ENCODE assay signal across 8 mouse cellular contexts in the genomic region with DNA sequence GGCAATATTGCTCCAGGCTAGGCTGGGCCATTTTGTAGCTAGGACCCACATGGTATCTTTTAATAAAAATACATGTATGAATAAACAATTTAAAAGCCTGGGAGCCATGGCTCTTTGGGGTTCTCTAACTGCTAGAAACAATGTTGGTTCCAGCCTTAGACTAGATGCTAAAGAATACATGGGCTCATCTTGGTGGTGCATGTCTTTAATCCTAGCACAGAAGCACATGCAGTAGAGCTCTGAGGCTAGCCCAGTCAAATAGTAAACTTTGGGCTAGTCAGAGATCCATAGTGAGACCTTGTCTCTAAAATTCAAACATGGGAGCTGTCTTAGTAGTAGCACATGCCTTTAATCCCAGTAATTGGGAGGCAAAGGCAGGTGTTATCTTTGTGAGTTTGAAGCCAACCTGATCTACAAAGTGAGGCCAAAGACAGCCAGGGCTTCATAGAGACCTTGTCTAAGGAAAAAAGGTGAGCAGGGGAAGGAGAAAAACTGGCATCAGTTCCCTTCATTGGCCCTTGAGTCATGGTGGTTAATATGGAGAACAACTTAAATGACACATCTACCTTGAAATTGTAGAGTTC. TPM values are rescaled to one million over a fixed set of nuclear protein-coding genes. Genes with fewer than 3 reads are reported as not detected.
DNase-seq lines count a peak whose midpoint lies in the region; ATAC-seq lines count a peak whose summit lies in the region.

No protein-coding gene starts in this region.

- intact Hi-C loops in gastrocnemius, postnatal 36 days (cut with DNase I) = loop anchor here (5.0 kb wide), 1 partner anchor 98 kb away; a partner anchor contains a TSS

- ATAC-seq in kidney, embryonic 16.5 days (ENCODE audit: low FRiP score, low TSS enrichment) = no peak
- no peak for ATAC-seq in embryonic facial prominence, embryonic 14.5 days (ENCODE audit: low read depth)
- no peak for ATAC-seq in intestine, embryonic 16.5 days
- no peak for ATAC-seq in neural tube, embryonic 12.5 days (ENCODE audit: low FRiP score, low read depth)

- H3K27me3 ChIP-seq in kidney, embryonic 16.5 days (ENCODE audit: insufficient read depth, low read length) = no peaks in the 10 kb centered on the region
- no peaks in the 10 kb centered on the region for H3K27me3 ChIP-seq in embryonic facial prominence, embryonic 14.5 days (replicated peaks; ENCODE audit: control insufficient read depth, insufficient read depth, low read length)
- H3K27me3 ChIP-seq in intestine, embryonic 16.5 days (replicated peaks; ENCODE audit: control insufficient read depth, insufficient read depth, low read length) = no peaks in the 10 kb centered on the region
- H3K27me3 ChIP-seq in neural tube, embryonic 12.5 days (replicated peaks) = no peaks in the 10 kb centered on the region

- DNase-seq in kidney, adult 8-10 months = no peak
- DNase-seq in embryonic facial prominence, embryonic 14.5 days (ENCODE audit: low spot score) = no peak
- no peak for DNase-seq in ovary, postnatal 36 days (ENCODE audit: low spot score)
- DNase-seq in gastrocnemius, postnatal 36 days = no peak
- DNase-seq in urinary bladder, postnatal 10 days (ENCODE audit: low spot score) = no peak

- no peaks in the 10 kb centered on the region for H3K9me3 ChIP-seq in kidney, embryonic 16.5 days (ENCODE audit: low read length)
- H3K9me3 ChIP-seq in embryonic facial prominence, embryonic 14.5 days (ENCODE audit: control insufficient read depth, low read length) = no peaks in the 10 kb centered on the region
- H3K9me3 ChIP-seq in intestine, embryonic 16.5 days (ENCODE audit: control insufficient read depth, low read length) = no peaks in the 10 kb centered on the region
- no peaks in the 10 kb centered on the region for H3K9me3 ChIP-seq in neural tube, embryonic 12.5 days

- H3K4me2 ChIP-seq in kidney, embryonic 16.5 days (replicated peaks; ENCODE audit: low read depth, low read length) = peak overlapping the region; percentile 98
- peak overlapping the region; percentile 97; the same call in 1 of the 2 replicates for H3K4me2 ChIP-seq in embryonic facial prominence, embryonic 14.5 days (ENCODE audit: low read depth, low read length)
- no peak overlapping the region for H3K4me2 ChIP-seq in intestine, embryonic 16.5 days (ENCODE audit: low read depth, low read length)
- peak overlapping the region; percentile 97 for H3K4me2 ChIP-seq in neural tube, embryonic 12.5 days (replicated peaks)

- peaks cover 31% of the 10 kb centered on the region for H3K4me1 ChIP-seq in kidney, embryonic 16.5 days (ENCODE audit: insufficient read depth, low read length)
- peaks cover 18% of the 10 kb centered on the region for H3K4me1 ChIP-seq in embryonic facial prominence, embryonic 14.5 days (ENCODE audit: control insufficient read depth, insufficient read depth, low read length)
- H3K4me1 ChIP-seq in intestine, embryonic 16.5 days (ENCODE audit: control insufficient read depth, insufficient read depth, low read length) = peaks cover 22% of the 10 kb centered on the region
- peaks cover 26% of the 10 kb centered on the region for H3K4me1 ChIP-seq in neural tube, embryonic 12.5 days

- H3K36me3 ChIP-seq in kidney, embryonic 16.5 days (ENCODE audit: insufficient read depth, low read length) = peaks cover 24% of the 10 kb centered on the region; the same call in 1 of the 2 replicates
- H3K36me3 ChIP-seq in embryonic facial prominence, embryonic 14.5 days (ENCODE audit: control insufficient read depth, insufficient read depth, low read length) = peaks cover 28% of the 10 kb centered on the region
- no peaks in the 10 kb centered on the region for H3K36me3 ChIP-seq in intestine, embryonic 16.5 days (ENCODE audit: control insufficient read depth, insufficient read depth, low read length)
- peaks cover 25% of the 10 kb centered on the region for H3K36me3 ChIP-seq in neural tube, embryonic 12.5 days

- H3K27ac ChIP-seq in kidney, embryonic 16.5 days (ENCODE audit: low read length) = no peak overlapping the region
- H3K27ac ChIP-seq in embryonic facial prominence, embryonic 14.5 days (replicated peaks; ENCODE audit: low read depth, low read length) = no peak overlapping the region
- 0 out of 2 replicates have a peak overlapping the region, but pooled peaks have one; percentile 1 for H3K27ac ChIP-seq in intestine, embryonic 16.5 days (ENCODE audit: low read length)
- no peak overlapping the region for H3K27ac ChIP-seq in neural tube, embryonic 12.5 days

- peak overlapping the region; percentile 65 for H3K4me3 ChIP-seq in kidney, embryonic 16.5 days (ENCODE audit: low read length)
- H3K4me3 ChIP-seq in embryonic facial prominence, embryonic 14.5 days (ENCODE audit: low read depth, low read length) = no peak overlapping the region
- no peak overlapping the region for H3K4me3 ChIP-seq in intestine, embryonic 16.5 days (ENCODE audit: low read length)
- no peak overlapping the region for H3K4me3 ChIP-seq in neural tube, embryonic 12.5 days

- 0 out of 2 replicates have a peak overlapping the region, but pooled peaks have one; percentile 42 for H3K9ac ChIP-seq in kidney, embryonic 16.5 days (replicated peaks; ENCODE audit: low read length)
- H3K9ac ChIP-seq in embryonic facial prominence, embryonic 14.5 days (ENCODE audit: low read depth, low read length) = no peak overlapping the region
- no peak overlapping the region for H3K9ac ChIP-seq in intestine, embryonic 16.5 days (ENCODE audit: low read depth, low read length)
- H3K9ac ChIP-seq in neural tube, embryonic 12.5 days = no peak overlapping the region

RNA-seq across cellular contexts. Expression of a gene that starts 4.1 kb away (rescaled TPM):
- 3,284 and 3,391 TPM in 2 replicates for polyA plus RNA-seq in kidney, embryonic 16.5 days (2015; fragmentation: Nextera tagmentation; extraction: Ambion mirVana)
- 3,072 and 3,339 TPM in 2 replicates for polyA plus RNA-seq in embryonic facial prominence, embryonic 14.5 days (2014; fragmentation: Nextera tagmentation; extraction: Ambion mirVana)
- polyA plus RNA-seq in intestine, embryonic 16.5 days (2015; fragmentation: Nextera tagmentation; extraction: Ambion mirVana) = 2,570 and 2,643 TPM in 2 replicates
- 3,967 and 4,014 TPM in 2 replicates for polyA plus RNA-seq in neural tube, embryonic 12.5 days (2016; fragmentation: Nextera tagmentation; extraction: Ambion mirVana)
- 100 to 1,000 TPM; 783 to 809 TPM for total RNA-seq in gastrocnemius, postnatal 36 days (2021)

RNA-seq across cellular contexts. Expression of a gene that starts 16.0 kb away (rescaled TPM):
- 7.6 and 17.7 TPM in 2 replicates for polyA plus RNA-seq in kidney, embryonic 16.5 days (2015; fragmentation: Nextera tagmentation; extraction: Ambion mirVana)
- 26.0 and 27.5 TPM in 2 replicates for polyA plus RNA-seq in embryonic facial prominence, embryonic 14.5 days (2014; fragmentation: Nextera tagmentation; extraction: Ambion mirVana)
- 6.8 and 17.9 TPM in 2 replicates for polyA plus RNA-seq in intestine, embryonic 16.5 days (2015; fragmentation: Nextera tagmentation; extraction: Ambion mirVana)
- polyA plus RNA-seq in neural tube, embryonic 12.5 days (2016; fragmentation: Nextera tagmentation; extraction: Ambion mirVana) = 68.5 and 73.7 TPM in 2 replicates
- total RNA-seq in gastrocnemius, postnatal 36 days (2021) = 10 to 100 TPM; 13.9 to 21.8 TPM

RNA-seq across cellular contexts. Expression of a gene that starts 19.3 kb away (rescaled TPM):
- polyA plus RNA-seq in kidney, embryonic 16.5 days (2015; fragmentation: Nextera tagmentation; extraction: Ambion mirVana) = 4.6 and 6.6 TPM in 2 replicates
- 5.3 and 6.4 TPM in 2 replicates for polyA plus RNA-seq in embryonic facial prominence, embryonic 14.5 days (2014; fragmentation: Nextera tagmentation; extraction: Ambion mirVana)
- polyA plus RNA-seq in intestine, embryonic 16.5 days (2015; fragmentation: Nextera tagmentation; extraction: Ambion mirVana) = 11.0 and 11.2 TPM in 2 replicates
- 16.0 and 18.0 TPM in 2 replicates for polyA plus RNA-seq in neural tube, embryonic 12.5 days (2016; fragmentation: Nextera tagmentation; extraction: Ambion mirVana)
- 1 to 10 TPM in 1 of 2 experiments, under 1 TPM in 1; 0.87 to 1.1 TPM for total RNA-seq in gastrocnemius, postnatal 36 days (2021)
